Mouse (Mus musculus) cerebellum, adult 2 months (tissue): ENCODE measurements around the gene Plac9a. TPM values are rescaled to one million over a fixed set of nuclear protein-coding genes. Genes with fewer than 3 reads are reported as not detected.
"Not testable (repeated sequence)": the region's sequence is repeated elsewhere in the genome, so short reads cannot be mapped to it uniquely, and the experiment has no call there.

Source experiments
- DNase-seq, 2 experiments: peaks; one replicate each; pipeline ENCODE4 v3.0.0; 2021
- H3K27ac ChIP-seq: fragments of 200-500 bp; 2 replicates; pipeline ENCODE4 v1.5.1; 2012; ENCODE audit warnings: low read length, control low read depth, inconsistent platforms; ENCODE audit not compliant: insufficient read depth
- H3K27me3 ChIP-seq: fragments of 200-500 bp; 2 replicates; pipeline ENCODE4 v1.6.1; 2012; ENCODE audit warnings: inconsistent platforms, mild to moderate bottlenecking, low read length, moderate library complexity; ENCODE audit not compliant: control insufficient read depth, insufficient read depth
- H3K4me1 ChIP-seq: fragments of 200-500 bp; 2 replicates; pipeline ENCODE4 v1.6.1; 2011; ENCODE audit warnings: low read length; ENCODE audit not compliant: control insufficient read depth, insufficient read depth
- H3K4me3 ChIP-seq: fragments of 200-500 bp; replicated peaks from 2 replicates; pipeline ENCODE3; 2011; ENCODE audit warnings: mild to moderate bottlenecking, low read depth, low read length, control low read depth; ENCODE audit not compliant: insufficient read depth
- CTCF ChIP-seq: fragments of 200-500 bp; IDR thresholded peaks from 2 replicates; pipeline ENCODE4 v1.5.1; 2011; ENCODE audit warnings: low read depth, mild to moderate bottlenecking, control low read depth, low read length, moderate library complexity, borderline replicate concordance; ENCODE audit not compliant: insufficient read depth
- POLR2A ChIP-seq: fragments of 200-500 bp; IDR thresholded peaks from 2 replicates; pipeline ENCODE4 v1.6.1; 2011; ENCODE audit warnings: low read length, control low read depth, borderline replicate concordance; ENCODE audit not compliant: insufficient read depth
- WGBS: fragments of 180-500 bp; shearing (Covaris S2); methylation state at CpG from one replicate; pipeline ENCODE4 v1.1.7; 2018; 5-methylcytosine and 5-hydroxymethylcytosine counted together
- polyA plus RNA-seq: library from polyadenylated mRNA; depleted of rRNA; stranded (reverse); fragments of >200 nt; gene quantifications from 2 replicates; pipeline ENCODE4 v1.2.3, GENCODE M21; 2012

Plac9a gene
- polyA plus RNA-seq, 1 experiment, result not detected

GRCm38 (mm10) chr14:25881769-25882168 is 21.1 kb downstream of the Plac9a start:
- not testable (repeated sequence) for H3K4me1 ChIP-seq, H3K27ac ChIP-seq, H3K4me3 ChIP-seq, DNase-seq, H3K27me3 ChIP-seq
- WGBS, result no CpG with 5 or more reads among the region's 9 CpGs

DNA sequence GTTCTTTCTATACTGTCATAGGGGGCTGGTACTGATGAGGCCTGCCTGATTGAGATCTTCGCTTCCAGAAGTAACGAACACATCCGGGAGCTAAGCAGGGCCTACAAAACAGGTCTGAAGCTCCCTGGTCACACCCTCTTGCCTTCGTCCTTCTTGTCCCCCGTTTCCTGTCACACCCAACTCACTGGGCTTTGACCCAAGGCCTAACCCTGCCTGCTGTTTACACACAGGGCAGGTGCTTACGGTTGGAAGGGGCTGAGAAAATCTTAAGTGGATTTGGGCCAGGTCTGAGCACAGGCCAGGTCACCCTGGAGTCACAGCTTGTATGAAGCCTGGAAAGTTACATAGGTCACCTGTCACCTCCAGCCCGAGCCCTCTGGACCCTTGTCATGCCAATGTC is 26.3 kb downstream of the Plac9a start:
- not testable (repeated sequence) for H3K4me3 ChIP-seq, H3K27me3 ChIP-seq, H3K4me1 ChIP-seq, H3K27ac ChIP-seq, DNase-seq
- WGBS, result no CpG with 5 or more reads among the region's 7 CpGs

GRCm38 (mm10) chr14:25872461-25873415 is 30.2 kb downstream of the Plac9a start:
- H3K27me3 ChIP-seq, result no peaks in the 10 kb centered on the region
- no peak overlapping the region for H3K4me3 ChIP-seq
- TF ChIP-seq CTCF (no peak), POLR2A (no peak)
- DNase-seq, result peak; percentile 57 to 64
- peaks cover 8% of the 10 kb centered on the region for H3K4me1 ChIP-seq
- no peak overlapping the region for H3K27ac ChIP-seq
- WGBS, result 27% methylated on average over 8 of the region's 8 CpGs

GRCm38 (mm10) chr14:25869135-25869878 is 33.6 kb downstream of the Plac9a start:
- no peaks in the 10 kb centered on the region for H3K27me3 ChIP-seq
- no peak overlapping the region for H3K4me3 ChIP-seq
- no peak for DNase-seq
- H3K27ac ChIP-seq, result no peak overlapping the region
- peaks cover 8% of the 10 kb centered on the region for H3K4me1 ChIP-seq
- TF ChIP-seq POLR2A (no peak), CTCF (no peak)
- 79% methylated on average over 9 of the region's 9 CpGs for WGBS

- H3K27ac ChIP-seq, result no peak overlapping the region
- 88% methylated on average over 3 of the region's 4 CpGs for WGBS
- DNase-seq, result no peak
- no peak for TF ChIP-seq POLR2A
- no peak for TF ChIP-seq CTCF
- no peak overlapping the region for H3K4me3 ChIP-seq
- H3K4me1 ChIP-seq, result peaks cover 8% of the 10 kb centered on the region
- H3K27me3 ChIP-seq, result no peaks in the 10 kb centered on the region
Measured at GRCm38 (mm10) chr14:25868706-25869105, 34.2 kb downstream of the Plac9a start.

DNA sequence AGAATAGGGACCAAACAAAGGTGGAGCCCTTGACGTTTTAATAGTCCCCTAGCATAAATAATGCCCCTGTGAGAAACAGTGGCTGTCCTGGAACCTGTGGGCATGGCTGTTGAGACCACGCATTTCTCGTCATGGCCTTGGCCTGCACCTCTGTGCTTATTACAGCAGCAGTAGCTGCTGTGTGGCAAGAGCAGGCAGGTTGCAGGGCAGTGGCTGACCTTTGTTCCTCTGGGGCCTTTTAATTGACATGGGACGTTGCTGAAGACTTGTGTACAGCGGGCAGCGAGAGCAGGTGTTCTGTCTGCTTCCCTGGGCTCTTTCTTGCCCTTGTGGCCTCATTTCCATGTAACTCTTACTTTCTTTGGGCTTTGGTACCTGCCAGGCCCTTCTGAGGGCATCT is 35.1 kb downstream of the Plac9a start:
- TF ChIP-seq POLR2A (no peak), CTCF (no peak)
- 77% methylated on average over 6 of the region's 6 CpGs for WGBS
- Histone ChIP-seq H3K4me1 (peaks cover 6% of the 10 kb centered on the region), H3K27me3 (no peaks in the 10 kb centered on the region), H3K27ac (no peak overlapping the region), H3K4me3 (no peak overlapping the region)
- no peak for DNase-seq

GRCm38 (mm10) chr14:25866832-25867231 is 36.1 kb downstream of the Plac9a start:
- H3K4me1 ChIP-seq, result no peaks in the 10 kb centered on the region
- H3K27me3 ChIP-seq, result no peaks in the 10 kb centered on the region
- DNase-seq, result no peak
- H3K4me3 ChIP-seq, result no peak overlapping the region
- WGBS, result 80% methylated on average over 11 of the region's 11 CpGs
- no peak overlapping the region for H3K27ac ChIP-seq
- TF ChIP-seq CTCF (no peak), POLR2A (no peak)

DNA sequence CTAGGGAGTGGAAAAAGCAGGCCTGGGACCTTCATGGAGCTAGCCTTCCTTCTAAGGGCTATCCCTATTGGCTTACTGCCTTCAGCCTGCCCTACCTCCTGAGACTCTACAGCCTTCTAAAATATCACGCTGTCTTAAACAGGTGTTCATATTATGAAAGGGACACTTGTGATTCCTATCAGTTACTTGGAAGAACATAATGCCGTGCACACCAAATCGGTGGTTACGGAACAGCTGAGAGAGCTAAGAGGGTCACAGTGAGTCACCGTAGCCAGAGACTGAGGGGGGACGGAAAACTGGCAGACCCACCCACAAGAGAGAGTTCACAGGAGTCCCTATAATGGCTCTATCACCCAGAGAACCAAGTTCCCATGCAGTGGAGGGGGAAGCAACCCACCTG is 36.5 kb downstream of the Plac9a start:
- no peaks in the 10 kb centered on the region for H3K27me3 ChIP-seq
- no peak for TF ChIP-seq POLR2A
- no peak for TF ChIP-seq CTCF
- DNase-seq, result no peak
- no peak overlapping the region for H3K27ac ChIP-seq
- no peaks in the 10 kb centered on the region for H3K4me1 ChIP-seq
- 92% methylated on average over 6 of the region's 6 CpGs for WGBS
- no peak overlapping the region for H3K4me3 ChIP-seq

DNA sequence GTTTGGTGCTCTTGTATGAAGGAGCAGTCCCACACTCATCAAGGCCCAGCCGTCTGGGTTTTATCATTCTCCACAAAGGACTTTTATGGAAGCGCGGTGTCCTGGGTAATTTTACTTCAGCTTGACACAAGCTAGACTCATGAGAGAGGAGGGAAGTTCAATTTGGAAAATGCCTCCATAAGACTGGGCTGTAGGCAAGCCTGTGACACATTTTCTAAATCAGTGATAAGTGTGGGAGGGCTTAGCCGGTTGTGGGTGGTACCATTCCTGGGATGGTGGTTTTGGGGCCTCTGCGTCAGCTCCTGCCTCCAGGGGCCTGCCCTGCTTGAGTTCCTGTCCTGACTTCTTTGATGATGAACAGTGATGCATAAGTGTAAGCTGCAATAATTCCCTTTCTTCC is 37.6 kb downstream of the Plac9a start:
- H3K4me1 ChIP-seq, result no peaks in the 10 kb centered on the region
- H3K27ac ChIP-seq, result no peak overlapping the region
- no peak overlapping the region for H3K4me3 ChIP-seq
- no peaks in the 10 kb centered on the region for H3K27me3 ChIP-seq
- 92% methylated on average over 5 of the region's 5 CpGs for WGBS
- DNase-seq, result no peak
- TF ChIP-seq POLR2A (no peak), CTCF (no peak)
